Mouse (Mus musculus): Measurements from ENCODE around the gene Ntmt1.

Ntmt1 gene

DNA sequence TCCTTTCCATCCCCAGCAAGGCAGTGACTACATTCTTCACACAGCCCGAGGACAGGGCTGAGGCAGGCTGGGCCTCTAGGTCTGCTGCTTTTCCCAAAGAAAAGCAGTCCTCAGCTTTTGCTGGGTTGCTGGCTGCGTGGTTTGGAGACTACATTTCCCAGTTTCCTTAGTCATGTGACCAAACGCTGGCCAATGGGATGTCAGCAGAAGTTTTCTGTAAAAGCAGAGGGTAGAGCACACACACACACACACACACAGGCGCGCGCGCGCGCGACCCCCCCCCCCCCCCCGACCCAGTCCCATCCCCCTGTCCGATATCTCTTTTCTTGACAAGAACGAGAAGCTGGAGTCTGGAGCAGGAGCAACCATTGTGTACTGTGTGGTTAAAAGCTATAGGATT is 24.3 kb upstream of the Ntmt1 start:
- no peak for DNase-seq (ENCODE audit: low read depth, low spot score)

DNA sequence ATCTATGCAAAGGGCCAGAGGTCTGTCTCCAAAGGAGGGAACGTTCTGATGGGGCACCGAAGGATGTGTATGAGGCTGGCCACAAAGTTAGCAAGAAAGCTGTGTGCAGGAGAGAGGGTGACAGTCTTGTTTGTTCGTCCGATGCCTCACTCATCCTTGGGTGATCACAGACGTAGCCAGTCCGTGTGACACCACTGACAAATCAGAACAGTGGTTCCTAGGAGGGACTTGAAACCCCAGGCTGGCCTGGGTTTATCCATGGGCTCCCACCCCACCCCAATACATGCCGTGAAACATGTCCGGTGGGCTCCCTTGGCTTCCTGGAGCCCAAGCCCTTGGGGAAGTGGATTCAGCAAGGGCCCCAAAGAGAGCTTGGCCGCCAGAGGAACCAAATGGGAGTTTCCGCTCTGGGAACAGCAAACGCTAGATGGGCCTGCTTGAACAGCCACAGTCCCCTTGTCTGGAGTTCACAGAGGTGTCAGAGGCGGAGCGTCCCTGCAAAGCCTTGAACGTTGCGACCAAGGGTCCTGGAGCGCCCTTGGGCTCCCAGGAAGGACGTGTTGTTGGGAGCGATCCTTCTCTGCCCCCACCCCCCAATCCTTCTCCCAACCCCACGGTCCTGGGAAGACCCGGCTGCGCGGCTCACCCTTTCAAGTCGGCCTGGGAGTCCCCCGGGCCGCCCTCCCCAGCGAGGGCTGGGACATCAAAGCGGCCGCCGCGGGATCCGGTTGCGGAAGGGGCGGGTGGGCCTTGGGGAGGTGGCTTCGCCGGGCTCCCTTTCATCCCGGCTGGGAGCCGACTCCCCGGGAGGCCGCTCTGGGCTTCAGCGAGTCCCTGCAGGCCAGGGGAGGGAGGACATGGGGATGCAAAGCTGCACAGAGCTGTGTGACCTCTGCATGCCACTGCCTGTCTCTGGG is 23.3 kb upstream of the Ntmt1 start:
- no peak for DNase-seq (ENCODE audit: low read depth, low spot score)

DNA sequence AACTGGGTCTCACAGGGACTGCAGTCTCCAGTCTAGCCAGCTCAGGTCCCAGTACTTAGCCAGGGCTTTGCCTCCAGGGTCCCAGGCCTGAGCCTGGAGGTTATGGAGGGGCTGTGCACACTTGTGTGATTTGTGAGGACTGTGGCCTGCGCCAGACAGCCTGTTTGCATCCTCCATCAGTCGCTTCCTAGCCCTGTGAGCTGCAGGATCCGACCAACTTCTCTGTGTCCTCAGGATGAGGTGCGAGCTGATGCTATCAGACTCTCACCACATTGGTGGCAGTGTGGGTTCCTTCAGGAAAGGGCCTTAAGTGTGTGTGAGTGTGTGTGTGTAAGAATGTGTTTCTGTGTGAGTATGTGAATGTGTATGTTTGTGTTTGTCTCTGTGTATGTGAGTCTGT is 20.2 kb upstream of the Ntmt1 start:
- no peak for DNase-seq (ENCODE audit: low read depth, low spot score)

DNA sequence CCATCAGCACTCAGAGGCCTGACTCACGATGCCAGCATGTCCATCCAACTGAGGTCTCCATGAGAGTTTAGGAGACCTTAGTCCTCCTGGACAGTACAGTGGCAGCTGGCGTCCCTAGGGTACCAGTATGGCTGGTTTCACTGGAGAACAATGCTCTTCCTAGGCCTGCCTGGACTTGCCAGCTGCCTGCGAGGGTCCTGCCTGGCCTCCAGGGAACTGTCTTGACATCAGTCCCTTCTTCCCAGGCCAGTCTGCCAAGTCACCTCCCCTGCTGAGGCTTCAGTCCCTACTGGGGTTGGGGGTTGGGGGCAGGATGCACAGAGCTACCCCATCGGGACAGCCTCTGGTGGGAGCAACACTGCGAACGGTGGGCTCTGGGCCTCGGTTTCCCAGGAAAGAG is 15.6 kb upstream of the Ntmt1 start:
- no peak for DNase-seq (ENCODE audit: low read depth, low spot score)

DNA sequence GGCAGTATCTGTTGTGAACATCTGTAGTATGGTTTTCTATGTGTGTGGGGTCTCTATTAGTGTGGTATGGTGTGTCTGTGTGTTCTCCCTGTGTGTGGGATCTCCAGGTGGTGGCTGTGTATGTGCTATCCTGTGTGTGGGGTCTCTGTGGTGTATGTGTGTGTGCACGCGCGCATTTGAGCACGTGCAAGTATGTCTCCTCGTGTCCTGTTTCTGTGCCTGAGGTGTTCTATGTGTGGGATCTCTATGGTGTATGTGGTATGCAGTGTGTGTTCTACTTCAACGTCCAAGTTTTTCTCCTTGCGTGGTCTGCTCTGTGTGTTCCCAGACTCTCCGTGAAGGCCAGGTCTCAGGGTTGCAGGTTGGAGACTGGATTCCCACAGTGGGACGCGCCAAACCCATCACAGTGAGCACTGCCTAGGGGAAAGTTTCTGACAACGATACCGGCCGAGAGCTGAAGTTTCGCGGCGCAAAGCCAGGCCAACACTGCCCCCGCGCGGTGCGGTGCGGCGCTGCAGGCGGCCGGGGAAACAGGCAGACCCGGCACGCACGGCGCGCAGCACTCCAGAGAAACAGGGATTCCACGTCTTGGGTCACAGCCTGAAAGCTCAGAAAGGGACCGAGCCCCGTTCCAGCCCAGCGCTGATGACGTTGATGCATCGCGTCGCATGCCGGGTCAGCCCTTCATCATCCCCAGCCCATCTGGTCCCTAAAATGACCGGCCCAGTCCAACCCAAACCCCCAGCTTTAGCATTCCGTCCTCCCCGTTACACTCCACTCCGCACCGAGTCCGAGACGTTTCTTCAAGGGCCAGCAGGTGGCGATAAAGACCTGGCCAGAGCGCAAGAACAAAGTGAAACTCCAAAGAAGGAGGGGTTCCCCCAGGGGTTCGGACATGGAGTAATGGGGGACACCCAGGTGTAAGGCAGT is 13.2 kb upstream of the Ntmt1 start:
- peak; percentile 55 for DNase-seq (ENCODE audit: low read depth, low spot score)

DNA sequence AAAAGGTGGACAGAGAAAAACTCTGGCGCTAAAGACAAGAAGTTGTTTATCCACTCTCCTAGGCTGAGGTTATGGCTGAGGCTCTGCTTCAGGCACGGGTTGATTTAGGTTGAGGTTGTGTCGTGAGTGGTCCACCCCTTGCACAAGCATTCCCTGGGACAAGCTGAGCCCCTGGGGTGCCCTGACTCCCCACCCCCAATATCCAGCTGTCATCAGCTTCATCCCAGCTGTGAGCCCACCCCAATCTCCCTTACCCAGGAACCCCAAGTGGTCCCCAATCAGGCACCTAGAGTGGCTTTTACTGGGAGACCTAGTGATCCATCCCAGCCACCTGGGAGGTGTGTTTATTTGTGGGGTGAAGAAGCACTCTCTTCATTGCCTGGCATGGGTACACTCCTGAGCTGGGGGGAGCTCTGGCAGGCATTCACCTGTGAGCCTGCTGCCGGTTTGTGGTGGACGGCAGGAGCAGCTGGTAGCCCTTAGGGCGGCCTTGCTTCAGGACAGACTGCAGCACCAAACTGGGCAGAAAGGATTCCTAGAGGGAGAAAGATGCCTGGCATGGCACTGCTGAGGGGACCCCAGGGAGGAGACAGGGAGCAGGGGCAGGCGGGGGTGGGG is 12.2 kb upstream of the Ntmt1 start:
- DNase-seq (ENCODE audit: low read depth, low spot score): no peak

DNA sequence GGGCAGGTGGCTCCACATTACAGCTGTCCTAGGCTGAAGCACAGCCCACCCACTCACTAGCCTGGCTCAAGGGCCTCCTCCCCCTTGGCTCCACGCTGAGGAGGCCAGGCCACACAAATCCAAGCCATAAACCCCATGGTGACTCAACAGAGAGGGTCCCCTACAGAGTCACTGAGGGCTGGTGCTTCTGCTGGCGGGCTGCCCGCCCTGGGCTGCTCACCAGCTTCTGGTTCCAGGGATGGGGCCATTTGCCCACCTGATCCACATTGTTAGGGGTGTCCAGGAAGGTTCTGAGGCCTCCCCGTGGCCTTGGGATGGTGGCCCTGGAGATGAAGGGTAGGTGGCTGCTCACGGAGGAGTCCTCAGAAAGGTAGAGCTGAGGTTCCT is 11.7 kb upstream of the Ntmt1 start:
- DNase-seq (ENCODE audit: low read depth, low spot score): no peak

DNA sequence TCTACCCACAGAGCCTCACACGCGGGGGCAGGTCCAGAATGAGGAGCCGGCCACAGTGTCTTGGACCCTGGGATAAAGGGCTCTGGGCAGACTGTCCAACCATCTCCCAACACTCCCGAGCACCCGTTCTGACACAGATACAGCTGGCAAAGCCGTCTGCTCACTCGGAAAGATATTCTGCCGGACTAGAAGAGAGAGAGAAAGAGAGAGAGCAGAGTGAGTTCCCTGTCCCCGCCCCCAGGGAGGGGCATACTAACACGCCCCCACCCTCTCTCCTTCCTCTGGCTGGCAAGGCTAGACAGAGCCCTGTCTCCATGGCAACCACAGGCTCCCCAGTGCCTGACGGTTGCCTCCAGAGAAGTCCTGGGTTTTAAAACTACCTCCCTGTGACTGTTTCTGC is 11.2 kb upstream of the Ntmt1 start:
- no peak for DNase-seq (ENCODE audit: low read depth, low spot score)

DNA sequence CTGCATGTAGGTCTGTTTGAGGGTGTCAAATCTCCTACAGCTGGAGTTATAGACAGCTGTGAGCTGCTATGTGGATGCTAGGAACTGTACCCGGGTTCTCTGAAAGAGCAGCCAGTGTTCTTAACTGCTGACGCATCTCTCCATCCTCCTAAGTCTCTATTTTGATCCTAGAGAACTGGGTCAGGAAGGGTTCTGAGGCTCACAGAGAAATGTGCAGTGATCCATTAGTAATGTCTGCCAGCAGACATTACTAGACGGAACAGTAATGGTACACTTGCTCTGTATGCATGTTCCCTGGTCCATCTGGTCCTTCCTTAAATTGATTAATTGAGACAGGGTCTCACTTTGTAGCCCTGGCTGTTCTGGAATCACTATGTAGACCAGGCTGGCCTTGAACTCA is 8.2 kb upstream of the Ntmt1 start:
- DNase-seq (ENCODE audit: low read depth, low spot score): no peak

DNA sequence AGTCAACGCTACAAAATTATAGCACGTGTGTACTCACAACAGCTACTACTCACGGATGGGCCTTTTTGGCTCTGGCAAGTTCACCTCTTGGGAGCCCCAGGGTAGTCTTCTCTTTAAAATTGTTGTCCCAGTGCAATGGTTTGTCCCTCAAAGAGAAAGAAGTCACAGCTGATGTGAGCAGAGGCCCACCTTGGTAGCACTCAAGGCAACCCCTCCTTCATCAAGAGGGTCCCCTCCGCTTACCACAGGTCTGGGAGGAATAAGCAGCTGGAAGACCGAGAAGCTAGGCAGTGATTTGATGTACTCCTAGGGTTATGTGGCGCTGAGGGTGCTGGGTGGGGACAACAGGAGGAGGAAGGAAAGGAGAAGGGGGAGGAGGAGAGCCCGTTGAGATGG is 7.0 kb upstream of the Ntmt1 start:
- no peak for DNase-seq (ENCODE audit: low read depth, low spot score)

DNA sequence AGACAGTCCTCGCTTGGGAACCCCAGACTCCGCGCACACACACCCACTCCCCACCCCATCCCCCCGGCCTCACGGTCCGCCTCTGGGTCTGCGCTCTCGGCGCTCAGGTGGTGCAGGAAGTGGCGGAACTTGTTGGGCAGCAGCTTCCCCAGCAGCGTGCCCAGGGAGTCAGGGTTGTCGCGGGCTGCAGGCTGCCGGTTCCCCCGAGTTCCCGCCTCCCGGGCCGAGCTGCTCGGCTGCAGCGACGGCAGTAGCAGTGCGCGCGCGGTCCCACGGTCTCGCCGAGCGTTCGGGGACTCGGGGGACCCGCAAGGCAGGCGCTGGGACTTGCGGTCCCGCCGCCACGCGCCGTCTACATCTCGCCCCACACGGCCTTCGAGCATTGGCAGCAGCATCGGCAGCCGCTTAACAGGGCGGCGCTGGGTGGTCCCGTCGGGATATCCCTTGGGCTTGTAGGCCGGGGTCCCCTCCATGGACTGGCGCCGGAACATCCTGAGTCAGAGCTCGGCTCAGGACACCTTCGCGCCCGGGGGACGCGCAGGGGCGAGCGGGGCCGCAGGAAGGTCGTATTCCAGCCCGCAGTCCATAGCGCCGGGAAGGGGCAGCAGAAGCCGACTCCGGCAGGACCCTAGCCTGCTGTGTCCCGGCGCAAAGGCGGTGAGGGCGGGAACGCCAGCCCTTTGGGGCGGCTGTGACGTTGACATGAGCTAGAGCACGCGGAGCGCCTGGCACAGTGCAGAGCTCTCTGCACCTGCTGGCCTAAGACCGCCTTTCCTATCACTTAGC is 6.4 kb upstream of the Ntmt1 start:
- DNase-seq (ENCODE audit: low read depth, low spot score): no peak

DNA sequence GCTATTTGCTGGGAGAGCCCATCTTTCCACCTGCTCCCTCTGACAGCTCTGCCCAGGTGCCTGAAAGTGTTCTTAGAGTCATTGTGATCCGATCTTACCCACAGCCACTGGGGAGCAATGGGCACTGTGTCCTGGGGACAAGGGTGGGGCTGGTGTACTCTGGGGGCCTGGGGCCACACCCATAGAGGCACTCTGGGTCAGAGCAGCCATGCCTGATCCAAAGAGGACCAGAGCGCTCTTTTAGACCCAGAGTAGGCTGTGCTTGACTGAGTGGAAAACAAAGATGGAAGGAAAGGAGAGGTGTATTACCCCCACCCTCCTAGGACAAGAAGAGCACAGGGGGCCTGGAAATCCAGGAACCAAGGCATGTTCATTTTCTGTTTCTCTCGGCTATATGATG is 4.0 kb upstream of the Ntmt1 start, which contains the start of gene 1700001O22Rik:
1700001O22Rik (minus strand) TSS at position 58 of the 400 bp plus-strand sequence.
- DNase-seq (ENCODE audit: low read depth, low spot score): no peak

DNA sequence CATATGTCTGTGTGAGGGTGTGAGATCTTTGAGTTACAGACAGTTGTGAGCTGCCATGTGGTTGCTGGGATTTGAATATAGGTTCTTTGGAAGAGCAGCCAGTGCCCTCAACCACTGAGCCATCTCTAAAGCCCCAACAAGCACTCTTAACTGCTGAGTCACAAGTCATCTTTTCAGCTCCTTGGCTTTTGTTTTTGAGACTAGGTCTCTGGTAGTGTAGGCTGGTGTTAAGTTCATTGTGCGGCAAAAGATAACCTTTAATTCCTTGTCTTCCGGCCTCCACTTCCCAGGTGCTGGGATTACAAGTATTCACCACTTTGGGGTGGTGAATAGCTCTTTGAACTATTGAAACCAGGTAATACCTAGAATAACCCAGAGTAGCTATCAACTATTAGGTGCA is 1.6 kb upstream of the Ntmt1 start:
- DNase-seq (ENCODE audit: low read depth, low spot score): no peak

DNA sequence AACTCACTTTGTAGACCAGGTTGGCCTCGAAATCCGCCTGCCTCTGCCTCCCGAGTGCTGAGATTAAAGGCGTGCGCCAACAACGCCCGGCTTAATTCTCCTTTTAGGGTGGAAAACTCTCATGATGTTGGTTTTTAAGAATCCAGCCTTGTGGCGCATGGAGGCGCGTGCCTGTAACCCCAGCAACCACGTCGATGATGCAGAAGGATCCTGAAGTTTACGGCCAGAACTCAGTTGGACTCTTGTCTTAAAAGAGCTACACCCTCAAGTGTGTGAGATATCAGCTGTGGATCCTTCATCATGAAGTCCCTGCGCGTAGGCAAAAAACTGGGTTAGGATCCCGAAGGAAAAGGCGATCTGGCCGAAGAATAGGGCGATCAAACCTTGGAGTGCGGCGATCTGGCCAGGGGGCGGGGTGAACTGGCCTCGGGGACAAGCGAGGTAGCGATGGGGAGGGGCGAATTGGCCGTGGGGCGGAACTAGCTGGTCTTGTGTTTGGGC is 429 bp upstream of the Ntmt1 start:
- no peak for DNase-seq (ENCODE audit: low read depth, low spot score)

DNA sequence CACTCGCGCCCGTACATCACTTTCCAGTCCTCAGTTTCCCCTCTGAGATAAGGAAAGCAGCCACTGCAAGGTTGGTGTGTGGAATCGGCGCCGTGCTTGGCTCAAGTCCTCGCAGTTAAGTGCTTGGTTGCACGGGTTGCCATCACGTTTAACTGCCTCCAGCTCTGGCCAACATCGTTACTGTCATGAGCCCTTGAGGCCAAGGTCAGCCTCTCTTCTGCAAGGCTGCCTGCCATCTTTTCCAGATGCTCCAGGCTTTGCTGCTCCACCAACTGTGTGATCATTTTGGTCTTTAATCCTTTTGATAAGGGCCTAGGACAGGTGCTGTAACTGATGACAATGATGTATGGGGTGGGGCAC is 650 bp downstream of the Ntmt1 start:
- no peak for DNase-seq (ENCODE audit: low read depth, low spot score)

DNA sequence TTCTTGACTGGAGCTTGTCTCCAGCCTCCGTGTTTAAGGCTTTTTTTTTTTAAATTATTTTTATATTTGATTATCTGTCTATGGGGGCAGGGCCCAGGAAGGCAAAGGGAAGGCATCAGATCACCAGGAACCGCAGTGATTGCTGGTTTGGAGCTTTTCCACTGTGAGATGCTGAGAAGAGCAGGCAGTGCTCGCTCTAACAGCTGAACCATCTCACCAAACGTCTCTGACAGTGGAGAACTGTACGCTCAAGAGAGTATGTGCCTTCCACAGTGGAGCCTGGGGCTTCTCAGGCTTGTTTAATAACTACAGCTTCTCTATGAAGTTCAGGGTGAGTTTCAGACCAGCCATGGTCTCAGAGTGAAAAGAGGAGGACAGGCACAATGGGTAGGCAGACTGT is 1.9 kb downstream of the Ntmt1 start:
- no peak for DNase-seq (ENCODE audit: low read depth, low spot score)

DNA sequence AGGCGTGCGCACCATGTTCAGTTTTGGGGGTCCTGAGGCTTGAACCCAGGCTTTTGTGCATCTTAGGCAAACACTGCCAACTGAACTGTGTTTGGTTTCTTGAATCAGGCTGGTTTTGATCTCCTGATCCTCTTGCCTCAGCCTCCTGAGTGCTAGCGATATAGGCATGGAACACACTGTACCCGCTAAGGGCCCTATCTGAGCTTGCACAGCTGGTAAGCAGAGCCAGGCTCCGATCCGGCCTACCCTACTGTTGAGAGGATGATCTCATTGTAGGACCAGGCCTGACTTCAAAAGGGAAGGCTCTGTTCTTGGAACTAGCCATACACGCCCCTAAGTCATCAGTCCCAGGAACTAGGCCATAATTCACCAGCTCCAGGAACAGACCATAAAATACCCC is 2.9 kb downstream of the Ntmt1 start:
- DNase-seq (ENCODE audit: low read depth, low spot score): no peak

DNA sequence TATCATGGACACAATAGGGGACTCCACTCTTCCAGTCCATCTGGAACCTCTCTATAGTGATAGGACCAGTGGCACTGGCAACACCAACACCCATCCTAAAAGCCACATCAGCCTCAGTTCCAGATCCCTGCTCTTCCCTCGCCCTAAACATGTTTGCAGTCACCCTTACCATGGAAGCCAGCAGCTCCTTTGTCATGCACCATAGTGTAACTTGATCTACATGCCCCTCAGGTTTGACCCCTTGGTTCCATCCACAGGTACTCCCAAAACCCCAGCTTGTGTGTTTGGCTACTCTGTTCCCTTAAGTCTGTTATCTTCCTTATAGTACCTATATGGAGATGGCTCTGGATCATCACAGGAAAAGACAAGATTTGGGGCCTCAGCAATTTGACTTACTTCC is 8.8 kb downstream of the Ntmt1 start:
- no peak for DNase-seq (ENCODE audit: low read depth, low spot score)

DNA sequence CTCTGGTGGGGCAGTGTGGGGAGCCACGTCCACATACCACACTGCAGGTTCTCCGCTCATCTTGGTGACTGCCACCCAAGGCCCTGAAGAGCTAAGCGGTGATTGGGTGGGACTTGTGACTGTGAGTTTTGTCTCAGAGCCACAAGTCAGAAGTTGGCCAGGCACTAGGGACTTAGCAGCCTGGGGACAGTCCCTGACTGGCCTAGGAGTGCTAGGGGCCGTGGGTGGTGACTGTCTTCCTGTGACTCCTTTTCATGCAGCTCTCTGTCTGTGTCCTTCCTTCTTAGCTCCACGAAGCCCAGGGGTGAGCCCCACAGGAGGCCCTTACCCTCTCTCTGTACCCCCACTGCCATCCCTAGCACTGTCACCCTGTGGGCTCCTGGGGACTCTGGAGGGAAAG is 12.2 kb downstream of the Ntmt1 start:
- no peak for DNase-seq (ENCODE audit: low read depth, low spot score)

DNA sequence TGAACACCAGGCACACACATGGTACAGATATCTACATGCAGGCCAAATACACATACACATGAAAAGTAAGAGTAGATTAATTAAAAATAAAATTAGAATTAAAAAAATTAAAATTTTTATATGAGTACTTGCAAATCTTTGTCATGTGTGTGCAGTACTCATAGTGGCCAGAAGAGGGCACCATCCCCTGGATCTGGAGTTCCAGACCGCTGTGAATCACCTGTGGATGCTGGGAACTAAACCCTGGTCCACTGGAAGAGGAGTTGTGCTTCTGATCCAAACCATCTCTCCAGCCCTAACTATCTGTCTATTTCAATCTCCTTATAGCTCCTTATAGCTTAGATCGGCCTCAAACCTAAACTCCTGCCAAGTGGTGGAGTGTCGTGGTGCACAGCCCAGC is 13.4 kb downstream of the Ntmt1 start:
- no peak for DNase-seq (ENCODE audit: low read depth, low spot score)

DNA sequence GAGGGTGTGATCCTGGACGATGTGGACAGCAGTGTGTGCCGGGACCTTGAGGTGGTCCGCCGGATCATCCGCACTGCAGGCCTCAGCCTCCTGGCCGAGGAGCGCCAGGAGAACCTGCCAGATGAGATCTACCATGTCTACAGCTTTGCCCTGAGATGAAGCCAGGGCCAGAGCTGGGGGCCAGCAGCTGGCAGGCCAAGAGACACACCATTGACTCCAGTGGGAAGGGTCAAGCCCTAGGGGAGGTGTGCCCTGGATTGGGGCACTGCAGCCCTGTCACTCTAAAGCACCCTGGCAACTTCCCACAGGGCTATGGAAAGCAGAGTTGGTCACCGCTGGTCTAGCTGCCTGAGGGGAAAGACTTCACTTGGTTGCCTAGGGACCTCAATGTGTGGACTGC is 14.8 kb downstream of the Ntmt1 start:
- no peak for DNase-seq (ENCODE audit: low read depth, low spot score)
